Mouse (Mus musculus) lung, postnatal 0 days (tissue): ENCODE measurements at regions not wholly inside any gene's neighbourhood (a gene's known extent, or its start where the extent isn't known, plus 50 kb on each side); places are given as distances from the start of the nearest gene placed in this dataset.

Source experiments
- ATAC-seq: fragments of 200-750 bp; cut with Nextera tagmentation; 2 replicates; pipeline ENCODE4 v1.8.0; 2017; ENCODE audit warnings: moderate library complexity
- DNase-seq: peaks from one replicate; pipeline ENCODE4 v3.0.0-alpha.2; 2016; ENCODE audit warnings: low spot score
- H3K27ac ChIP-seq: fragments of 300-500 bp; sonication (generic); 2 replicates; pipeline ENCODE4 v1.5.1; 2014; ENCODE audit warnings: antibody characterized with exemption, mild to moderate bottlenecking, low read length, mixed read lengths
- H3K27me3 ChIP-seq: fragments of 300-500 bp; sonication (generic); replicated peaks from 2 replicates; pipeline ENCODE4 v1.6.1; 2014; ENCODE audit warnings: low read length, mixed read lengths; ENCODE audit not compliant: insufficient read depth
- H3K36me3 ChIP-seq: fragments of 300-500 bp; sonication (generic); 2 replicates; pipeline ENCODE4 v1.6.1; 2014; ENCODE audit warnings: low read length, mixed read lengths; ENCODE audit not compliant: insufficient read depth
- H3K4me1 ChIP-seq: fragments of 300-500 bp; sonication (generic); 2 replicates; pipeline ENCODE4 v1.6.1; 2014; ENCODE audit warnings: antibody characterized with exemption, low read depth, low read length, mixed read lengths; ENCODE audit not compliant: insufficient read depth
- H3K4me2 ChIP-seq: fragments of 300-500 bp; sonication (generic); replicated peaks from 2 replicates; pipeline ENCODE4 v1.6.1; 2014; ENCODE audit warnings: low read depth, mild to moderate bottlenecking, low read length, moderate library complexity, mixed read lengths
- H3K4me3 ChIP-seq: fragments of 300-500 bp; sonication (generic); 2 replicates; pipeline ENCODE4 v1.5.1; 2014; ENCODE audit warnings: low read depth, low read length
- H3K9ac ChIP-seq: fragments of 300-500 bp; sonication (generic); replicated peaks from 2 replicates; pipeline ENCODE4 v1.6.1; 2014; ENCODE audit warnings: low read depth, mild to moderate bottlenecking
- H3K9me3 ChIP-seq: fragments of 300-500 bp; sonication (generic); 2 replicates; pipeline ENCODE4 v1.6.1; 2016; ENCODE audit warnings: low read length, mixed read lengths
- CTCF ChIP-seq: IDR thresholded peaks from 2 replicates; pipeline ENCODE4 v1.5.1; 2016; ENCODE audit warnings: antibody characterized with exemption, mild to moderate bottlenecking
- EP300 ChIP-seq: IDR thresholded peaks from 2 replicates; pipeline ENCODE4 v1.6.1; 2016; ENCODE audit warnings: antibody characterized with exemption, mild to moderate bottlenecking, control low read depth
- WGBS: fragments of 180-500 bp; shearing (Covaris S2); extraction: QIAGEN DNeasy Blood & Tissue Kit; methylation state at CpG from one replicate; pipeline ENCODE4 v1.1.7; 2014; 5-methylcytosine and 5-hydroxymethylcytosine counted together

DNA sequence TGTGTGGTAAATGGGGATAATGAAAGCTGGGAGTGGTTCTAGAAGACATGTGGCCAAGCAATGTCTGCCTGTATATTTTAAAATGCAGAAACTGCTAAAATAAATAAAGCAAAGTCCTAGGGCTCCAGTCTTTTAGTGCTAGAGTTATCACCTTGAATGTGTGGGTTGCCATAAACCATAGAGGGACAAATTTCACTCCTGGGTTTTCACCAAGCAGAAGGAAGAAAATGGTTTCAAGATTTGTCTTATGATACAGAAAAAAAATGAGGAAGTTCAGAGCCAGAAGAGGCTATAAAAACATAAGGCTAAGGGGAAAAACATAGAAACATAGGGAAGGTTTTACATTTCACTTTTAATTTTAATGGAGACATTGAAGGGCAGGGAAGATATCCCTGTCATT lies 276.1 kb upstream of the 2610001J05Rik start:
- no peaks in the 10 kb centered on the region for H3K27me3 ChIP-seq
- no peaks in the 10 kb centered on the region for H3K36me3 ChIP-seq
- H3K4me1 ChIP-seq, result no peaks in the 10 kb centered on the region
- TF ChIP-seq CTCF (no peak), EP300 (no peak)
- DNase-seq, result no peak
- no peaks in the 10 kb centered on the region for H3K9me3 ChIP-seq
- H3K4me2 ChIP-seq, result no peak overlapping the region
- H3K4me3 ChIP-seq, result no peak overlapping the region
- no peak for ATAC-seq
- H3K27ac ChIP-seq, result no peak overlapping the region
- no peak overlapping the region for H3K9ac ChIP-seq

DNA sequence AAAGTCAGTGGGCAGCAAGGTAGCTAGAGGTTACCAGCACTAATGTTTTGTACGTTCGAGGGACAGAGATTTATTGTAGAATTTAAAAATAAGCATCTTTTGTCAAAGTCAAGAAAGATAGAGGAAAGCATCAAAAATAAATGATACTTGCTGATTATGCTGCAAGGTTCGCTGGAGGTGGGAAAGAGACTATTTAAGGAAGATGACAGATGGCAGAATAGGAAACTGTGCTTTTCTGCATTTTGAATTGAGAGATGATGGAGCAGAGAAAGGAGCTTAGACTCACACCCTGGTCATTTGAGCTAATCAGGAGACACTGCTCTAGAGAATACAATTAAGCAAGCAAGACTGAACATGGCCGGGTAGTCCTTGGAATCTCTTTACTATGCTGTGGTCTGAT lies 275.1 kb upstream of the 2610001J05Rik start:
- H3K27me3 ChIP-seq, result no peaks in the 10 kb centered on the region
- no peak for DNase-seq
- no peak overlapping the region for H3K4me2 ChIP-seq
- no peak overlapping the region for H3K27ac ChIP-seq
- no peak for ATAC-seq
- no peaks in the 10 kb centered on the region for H3K9me3 ChIP-seq
- TF ChIP-seq CTCF (no peak), EP300 (no peak)
- no peak overlapping the region for H3K4me3 ChIP-seq
- no peaks in the 10 kb centered on the region for H3K4me1 ChIP-seq
- 81% methylated on average over 4 of the region's 4 CpGs for WGBS
- no peak overlapping the region for H3K9ac ChIP-seq
- no peaks in the 10 kb centered on the region for H3K36me3 ChIP-seq

DNA sequence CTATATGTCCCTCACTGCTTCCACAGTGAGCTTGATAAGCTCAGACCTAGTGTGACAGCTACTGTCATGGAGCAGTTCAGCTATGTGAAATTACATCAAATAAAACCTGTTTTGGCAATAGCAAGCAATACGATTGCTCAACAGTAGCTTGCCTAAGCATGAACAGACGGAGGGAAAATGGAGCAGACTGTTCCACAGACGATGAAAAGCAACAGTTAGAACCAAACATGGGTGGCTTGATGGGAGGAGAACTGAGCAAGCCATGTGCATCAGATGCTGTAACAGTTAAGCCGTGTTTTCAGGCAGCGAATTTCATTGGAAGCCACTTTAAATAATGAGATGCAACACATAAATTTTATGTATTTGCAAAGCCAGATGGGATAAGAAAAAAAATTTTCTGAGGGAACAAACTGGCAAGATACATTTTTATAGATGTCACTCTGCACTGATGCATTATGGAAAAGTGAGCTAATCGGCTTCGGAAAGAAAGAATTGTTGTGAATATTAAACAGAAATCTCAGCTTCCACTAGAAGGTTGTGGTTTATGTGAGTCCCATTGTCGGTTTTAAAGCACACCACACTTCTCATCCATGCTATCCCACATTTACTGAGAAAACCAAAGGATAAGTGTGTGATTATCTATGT lies 270.9 kb upstream of the 2610001J05Rik start:
- Histone ChIP-seq H3K36me3 (no peaks in the 10 kb centered on the region), H3K27ac (no peak overlapping the region), H3K27me3 (no peaks in the 10 kb centered on the region), H3K4me3 (no peak overlapping the region), H3K9ac (no peak overlapping the region), H3K9me3 (no peaks in the 10 kb centered on the region), H3K4me1 (no peaks in the 10 kb centered on the region), H3K4me2 (no peak overlapping the region)
- no peak for DNase-seq
- WGBS, result 77% methylated on average over 8 of the region's 8 CpGs
- no peak for ATAC-seq
- TF ChIP-seq CTCF, result no peak
- no peak for TF ChIP-seq EP300

DNA sequence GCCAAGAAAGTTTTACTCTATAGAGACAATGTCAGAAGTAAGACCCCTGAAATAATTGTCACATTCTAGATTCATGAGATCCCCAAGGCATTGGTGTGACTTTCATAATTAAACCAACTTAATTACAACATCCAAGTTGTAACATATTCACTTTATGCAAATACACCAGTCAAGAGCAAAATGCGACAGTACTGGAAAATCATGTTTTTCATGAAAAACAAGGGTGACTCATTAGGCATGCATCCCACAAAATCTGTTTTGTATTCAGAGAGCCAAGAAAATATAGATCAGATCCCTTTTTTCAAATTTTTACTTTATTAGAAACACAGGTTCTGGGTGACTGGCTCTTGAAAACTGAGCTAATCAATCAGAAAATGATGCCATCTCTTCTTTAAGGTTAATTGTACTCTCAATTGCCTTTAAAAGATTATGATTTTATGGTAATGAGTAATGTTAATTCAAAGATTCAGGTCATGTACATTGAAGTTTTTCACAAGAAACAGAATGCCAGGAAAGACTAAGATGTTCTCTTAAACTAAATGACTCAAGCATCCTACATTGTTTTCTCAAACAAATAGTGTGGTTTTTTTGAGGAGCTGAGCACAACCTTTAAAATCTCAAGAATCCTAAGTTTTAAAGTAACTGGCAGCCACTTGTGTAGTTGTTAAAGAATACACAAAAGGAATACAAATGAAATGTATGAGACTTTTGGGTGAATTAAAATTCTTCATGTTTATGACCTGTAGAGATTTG lies 259.2 kb upstream of the 2610001J05Rik start:
- Histone ChIP-seq H3K27me3 (no peaks in the 10 kb centered on the region), H3K9ac (no peak overlapping the region), H3K4me3 (no peak overlapping the region), H3K27ac (no peak overlapping the region), H3K4me1 (no peaks in the 10 kb centered on the region), H3K9me3 (no peaks in the 10 kb centered on the region), H3K36me3 (no peaks in the 10 kb centered on the region), H3K4me2 (no peak overlapping the region)
- no peak for DNase-seq
- 89% methylated on average over 1 of the region's 1 CpGs for WGBS
- no peak for ATAC-seq
- TF ChIP-seq CTCF (no peak), EP300 (no peak)

DNA sequence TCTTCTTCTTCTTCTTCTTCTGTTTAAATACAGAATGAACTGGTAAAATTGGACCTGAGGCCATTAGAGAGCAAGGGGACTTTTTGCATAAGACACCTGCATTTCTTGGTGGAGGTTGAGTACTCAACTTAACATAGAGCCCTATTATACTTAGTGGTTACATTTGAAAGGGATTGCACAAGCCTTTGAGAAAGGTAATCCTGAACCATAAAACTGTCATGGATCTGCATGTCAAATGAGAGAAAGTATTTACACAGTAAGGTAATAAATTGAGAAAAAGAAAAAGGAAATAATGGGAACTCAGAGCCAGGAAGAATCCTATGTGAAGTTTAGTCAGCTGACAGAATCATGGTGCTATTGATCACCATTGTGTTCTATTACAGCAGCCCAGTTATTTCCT lies 258.1 kb upstream of the 2610001J05Rik start:
- no peaks in the 10 kb centered on the region for H3K9me3 ChIP-seq
- no peak for ATAC-seq
- DNase-seq, result no peak
- H3K27me3 ChIP-seq, result no peaks in the 10 kb centered on the region
- H3K36me3 ChIP-seq, result no peaks in the 10 kb centered on the region
- no peak for TF ChIP-seq EP300
- no peak for TF ChIP-seq CTCF
- no peak overlapping the region for H3K4me3 ChIP-seq
- no peaks in the 10 kb centered on the region for H3K4me1 ChIP-seq
- H3K4me2 ChIP-seq, result no peak overlapping the region
- H3K9ac ChIP-seq, result no peak overlapping the region
- H3K27ac ChIP-seq, result no peak overlapping the region

DNA sequence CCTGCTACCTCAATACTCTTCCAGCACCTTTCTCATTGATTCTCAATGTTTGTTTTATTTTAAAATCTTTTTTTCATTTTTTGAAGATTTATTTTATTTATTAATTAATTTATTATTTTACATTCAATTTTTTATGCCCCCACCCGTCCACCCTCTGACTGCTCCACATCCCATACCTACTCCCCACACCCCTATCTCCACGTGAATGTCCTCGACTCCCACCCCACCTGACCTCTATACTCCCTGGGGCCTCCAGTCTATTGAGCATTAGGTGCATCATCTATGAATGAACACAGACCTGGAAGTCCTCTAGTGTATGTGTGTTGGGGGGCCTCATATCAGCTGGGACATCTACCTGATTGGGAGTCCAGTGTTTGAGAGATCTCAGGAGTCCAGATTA lies 251.0 kb upstream of the 2610001J05Rik start:
- Histone ChIP-seq H3K27ac (no peak overlapping the region), H3K4me1 (no peaks in the 10 kb centered on the region), H3K4me2 (no peak overlapping the region), H3K4me3 (no peak overlapping the region), H3K9ac (no peak overlapping the region), H3K36me3 (no peaks in the 10 kb centered on the region), H3K27me3 (no peaks in the 10 kb centered on the region), H3K9me3 (no peaks in the 10 kb centered on the region)
- no peak for TF ChIP-seq EP300
- no peak for TF ChIP-seq CTCF
- ATAC-seq (no peak), DNase-seq (no peak)
- WGBS, result 83% methylated on average over 3 of the region's 3 CpGs
